Mouse (Mus musculus): ENCODE measurements around the gene Omt2b.

The Omt2b gene

DNA sequence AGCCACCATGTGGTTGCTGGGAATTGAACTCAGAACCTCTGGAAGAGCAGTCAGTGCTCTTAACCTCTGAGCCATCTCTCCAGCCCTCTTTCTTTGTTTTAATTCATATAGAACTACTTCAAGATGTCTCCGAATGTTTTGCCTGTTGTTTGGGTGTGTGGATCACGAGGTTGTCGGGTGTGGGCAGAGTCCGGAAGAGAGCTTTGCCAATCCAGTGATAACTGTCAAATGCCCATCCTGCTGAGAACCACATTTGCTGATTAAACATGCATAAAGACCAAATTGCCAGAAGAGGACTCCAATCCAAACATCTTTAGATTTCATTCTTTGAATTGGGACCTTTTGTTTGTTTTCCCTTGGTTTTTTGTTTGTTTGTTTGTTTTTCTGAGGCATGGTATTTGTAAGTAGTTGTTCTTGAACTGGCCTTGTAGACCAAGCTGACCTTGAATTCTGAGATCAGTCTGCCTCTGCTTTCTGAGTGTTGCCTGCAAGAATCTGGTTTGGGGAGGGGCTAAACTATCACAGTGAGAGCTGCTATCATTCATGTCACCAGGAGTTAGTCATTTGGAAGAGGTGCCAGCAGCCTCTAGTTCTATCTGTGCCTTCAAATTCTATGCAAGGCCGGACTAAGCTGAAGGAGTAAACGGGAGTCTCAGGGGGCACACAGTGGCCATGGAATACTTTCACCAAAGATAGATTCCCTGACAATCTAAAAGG is 24.3 kb downstream of the Omt2b start:
- no peak for DNase-seq (ENCODE audit: low spot score)

DNA sequence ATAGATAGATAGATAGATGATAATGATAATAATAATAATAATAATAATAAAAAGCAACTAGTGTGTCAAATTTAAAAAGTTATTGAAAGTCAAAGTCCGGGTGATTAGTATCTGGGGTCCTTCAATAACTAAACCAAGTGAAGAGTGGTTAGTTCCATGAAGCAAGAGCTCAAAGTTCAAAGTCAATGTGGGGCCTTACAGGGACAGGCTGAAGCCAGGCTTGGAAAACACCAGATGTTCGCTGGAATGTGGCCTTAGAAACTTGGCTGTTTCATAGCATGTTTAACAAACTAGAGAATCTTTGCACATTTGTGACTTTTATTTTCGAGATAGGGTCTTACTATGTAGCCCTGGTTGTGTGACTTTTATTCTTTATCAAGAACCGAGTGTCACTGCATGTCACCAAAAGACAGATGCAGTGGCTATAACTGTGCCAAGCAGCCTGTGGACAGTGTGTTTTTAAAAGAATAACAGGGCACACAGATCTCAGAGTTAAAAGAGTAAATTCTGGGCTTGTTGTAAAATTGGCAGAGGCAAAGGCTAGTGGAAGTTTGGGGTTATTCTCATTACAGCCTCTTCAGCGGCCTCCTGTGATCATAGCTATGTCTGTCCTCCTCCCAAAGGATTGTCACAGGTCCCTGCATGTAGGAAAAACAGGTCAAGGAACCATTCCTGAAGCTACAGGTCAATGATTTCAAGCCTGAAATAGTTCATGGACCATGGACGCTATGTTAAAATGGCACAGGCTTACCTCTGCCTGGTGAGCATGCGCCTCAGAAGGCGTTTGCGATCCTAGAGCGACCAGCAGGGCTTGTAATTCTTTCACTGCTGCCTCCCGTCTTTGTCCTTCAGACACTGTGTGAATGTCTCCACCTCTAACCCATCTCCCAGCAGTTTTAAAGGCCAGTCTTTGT is 27.5 kb downstream of the Omt2b start:
- no peak for DNase-seq (ENCODE audit: low spot score)

DNA sequence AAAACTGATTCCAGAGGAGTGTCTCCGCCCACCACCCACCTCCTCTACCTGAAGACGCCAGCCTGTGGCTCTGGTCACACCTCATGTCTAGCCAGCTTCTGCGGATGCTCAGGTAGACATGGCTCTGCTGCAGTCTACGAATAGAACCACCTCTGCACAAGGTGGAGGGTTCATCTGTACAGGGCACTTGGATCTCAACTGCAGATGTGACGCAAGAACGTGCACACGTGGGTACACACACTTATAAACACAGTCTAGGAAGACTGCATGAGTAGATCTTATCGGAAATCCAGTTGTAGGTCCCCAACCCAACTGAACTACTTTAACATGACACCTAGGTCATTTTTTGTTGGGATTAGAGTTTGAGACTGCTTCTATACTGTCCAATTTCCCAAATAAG is 28.2 kb downstream of the Omt2b start, which contains the start of gene Gsta2:
Gsta2 (minus strand) TSS at position 178 of the 400 bp plus-strand sequence.
- DNase-seq (ENCODE audit: low spot score): no peak

DNA sequence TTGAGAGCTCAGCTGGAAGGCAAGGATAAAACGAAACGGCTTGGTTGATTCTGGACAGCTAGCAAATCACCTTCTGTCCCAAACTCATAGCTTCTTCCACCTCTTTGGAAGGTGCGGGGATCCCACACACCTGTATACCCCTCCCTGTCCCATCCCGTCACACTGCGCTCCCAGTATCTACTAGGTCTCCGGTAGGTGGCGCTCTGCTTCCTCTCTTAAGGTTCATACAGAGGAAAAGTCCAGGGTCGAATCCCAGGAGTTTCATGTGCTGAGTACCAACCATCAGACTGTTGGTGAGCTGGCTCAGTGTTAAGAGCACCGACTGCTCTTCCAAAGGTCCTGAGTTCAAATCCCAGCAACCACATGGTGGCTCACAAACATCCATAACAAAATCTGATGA is 30.7 kb downstream of the Omt2b start:
- peak; percentile 70 for DNase-seq (ENCODE audit: low spot score)

DNA sequence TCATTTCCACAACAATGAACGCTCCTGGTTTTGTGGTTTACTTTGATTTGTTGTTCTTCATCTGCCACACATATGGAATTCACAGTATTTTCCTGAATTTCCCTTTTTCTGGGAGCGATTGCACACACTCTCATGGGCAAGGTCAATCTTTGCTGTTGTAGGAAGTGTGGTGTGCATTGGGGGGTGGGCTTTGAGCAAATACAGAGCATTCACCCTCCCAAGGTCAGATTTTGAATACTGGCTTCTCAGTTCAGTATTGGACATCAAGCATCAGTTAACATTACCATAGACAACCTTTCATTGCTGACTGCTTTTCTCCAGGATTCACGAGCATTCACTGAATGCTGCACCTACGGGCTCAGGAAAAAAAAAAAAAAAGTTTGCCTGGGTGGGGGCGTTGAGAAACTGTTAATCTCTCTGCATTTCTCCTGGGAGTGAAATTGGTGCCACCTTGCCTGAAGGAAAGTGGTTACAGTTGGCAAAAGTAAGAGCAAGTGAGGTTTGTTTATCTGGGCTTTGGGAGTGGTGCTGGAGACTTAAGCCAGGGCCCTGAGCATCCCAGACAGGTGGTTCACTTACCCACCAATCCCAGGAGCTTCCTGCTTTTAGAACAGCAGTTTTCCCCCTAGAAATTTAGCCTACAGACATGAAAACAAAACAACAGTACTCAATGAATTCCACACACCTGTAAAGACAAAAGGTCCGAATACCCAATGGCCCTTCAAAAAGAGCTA is 32.5 kb downstream of the Omt2b start:
- DNase-seq (ENCODE audit: low spot score): no peak

DNA sequence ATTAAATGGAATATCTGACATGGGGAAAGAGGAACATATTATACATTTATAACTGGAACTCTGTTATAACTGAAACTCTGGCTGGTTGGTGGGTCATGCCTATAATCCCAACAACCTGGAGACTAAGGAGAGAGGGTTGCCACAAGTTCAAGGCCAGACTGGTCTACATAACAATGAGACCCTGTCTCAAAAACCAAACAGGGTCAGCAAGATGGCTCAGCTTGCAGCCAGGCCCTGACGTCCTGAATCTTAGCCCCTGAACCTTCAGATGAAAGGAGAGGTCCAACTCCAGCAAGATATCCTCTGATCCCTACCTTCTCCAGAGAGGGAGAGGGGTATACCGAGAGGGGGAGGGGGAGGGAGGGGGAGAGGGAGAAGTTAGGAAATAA is 33.1 kb downstream of the Omt2b start:
- no peak for DNase-seq (ENCODE audit: low spot score)

DNA sequence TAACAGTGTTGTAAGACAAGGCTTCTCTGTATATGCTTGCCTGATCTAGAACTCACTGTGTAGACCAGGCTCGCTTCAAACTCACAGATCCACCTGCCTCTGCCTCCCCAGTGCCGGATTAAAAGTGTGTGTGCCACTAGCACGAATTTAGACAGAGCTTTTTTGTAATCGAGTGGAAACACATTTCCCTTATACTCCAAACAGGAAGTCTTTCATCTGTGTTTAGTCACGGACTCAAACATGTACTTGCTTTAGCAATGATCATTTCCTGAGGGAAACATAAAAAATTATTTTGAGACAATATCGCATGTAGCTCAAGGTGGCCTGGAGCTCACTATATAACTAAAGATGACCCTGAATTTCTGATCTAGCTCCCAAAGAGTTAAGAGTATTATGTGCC is 36.0 kb downstream of the Omt2b start:
- no peak for DNase-seq (ENCODE audit: low spot score)

DNA sequence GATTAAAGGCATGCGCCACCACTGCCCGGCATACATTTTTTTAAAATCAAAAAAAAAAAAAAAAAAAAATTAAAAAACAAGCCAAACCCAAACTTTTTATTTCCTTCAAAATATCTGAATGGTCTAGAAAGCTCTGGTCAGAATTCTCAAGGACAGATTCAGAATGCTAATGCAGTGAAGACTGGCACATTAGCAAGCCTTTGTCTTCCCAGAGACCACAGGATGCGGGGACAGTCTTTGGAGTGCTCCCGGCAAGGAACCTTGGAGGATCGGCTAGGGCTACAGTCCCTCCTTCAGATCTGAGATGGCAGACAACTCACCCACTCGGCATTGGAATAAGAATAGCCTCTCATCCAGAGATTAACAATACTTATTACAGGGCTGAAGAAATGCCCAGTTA is 37.3 kb downstream of the Omt2b start:
- DNase-seq (ENCODE audit: low spot score): no peak

DNA sequence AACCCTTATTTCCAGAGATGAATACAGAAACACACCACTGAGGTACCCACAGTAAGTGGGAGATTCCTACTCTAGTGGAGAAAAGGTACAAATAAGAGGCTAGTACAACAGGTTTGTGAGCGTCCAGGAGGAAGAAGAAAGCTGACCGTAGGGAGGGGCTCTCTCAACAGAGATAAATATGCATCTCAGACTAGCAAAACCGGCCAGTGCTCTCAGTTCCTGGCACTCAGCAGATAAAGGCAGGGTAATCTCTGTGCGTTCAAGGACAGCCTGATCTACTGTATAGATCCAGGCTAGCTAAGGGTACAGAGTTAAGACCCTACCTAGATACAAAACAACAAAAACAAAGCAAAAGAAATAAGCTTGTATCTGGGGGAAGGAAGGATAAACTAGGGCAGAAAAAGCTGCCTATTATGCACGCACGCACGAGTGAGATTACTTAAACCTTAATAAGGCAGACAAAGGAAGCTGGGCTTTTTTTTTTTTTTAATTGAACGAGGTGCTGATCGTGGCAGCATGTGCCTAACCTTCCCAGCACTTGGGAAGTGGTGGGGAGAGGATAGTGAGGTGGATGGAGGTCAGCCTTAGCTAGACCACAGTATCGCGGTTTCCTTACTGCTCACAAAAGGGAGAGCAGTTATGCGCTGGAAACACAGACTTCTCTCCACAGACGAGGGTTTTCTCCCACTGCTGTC is 38.6 kb downstream of the Omt2b start:
- no peak for DNase-seq (ENCODE audit: low spot score)

DNA sequence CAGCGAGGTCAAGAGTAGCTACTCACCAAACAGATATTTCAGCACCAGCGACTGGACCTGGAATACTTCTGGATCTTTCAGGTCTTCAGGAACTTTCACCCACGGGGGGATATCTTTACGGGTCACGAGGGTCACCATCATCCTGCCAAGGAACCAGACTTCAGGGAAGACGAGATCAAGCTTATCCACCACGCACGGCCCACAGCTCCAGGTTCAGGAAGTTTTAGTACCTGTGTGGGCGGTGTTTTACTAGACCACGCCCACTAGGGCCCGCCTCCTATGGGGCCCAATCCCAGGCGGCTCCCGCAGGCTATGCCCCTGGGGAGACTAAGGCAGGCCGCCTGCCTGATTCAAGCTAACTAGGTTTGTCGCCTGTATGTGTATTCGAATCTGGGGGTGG is 40.6 kb downstream of the Omt2b start, which contains the start of gene Dppa5a:
Dppa5a (minus strand) TSS at position 219 of the 400 bp plus-strand sequence.
- peak; percentile 59 for DNase-seq (ENCODE audit: low spot score)

DNA sequence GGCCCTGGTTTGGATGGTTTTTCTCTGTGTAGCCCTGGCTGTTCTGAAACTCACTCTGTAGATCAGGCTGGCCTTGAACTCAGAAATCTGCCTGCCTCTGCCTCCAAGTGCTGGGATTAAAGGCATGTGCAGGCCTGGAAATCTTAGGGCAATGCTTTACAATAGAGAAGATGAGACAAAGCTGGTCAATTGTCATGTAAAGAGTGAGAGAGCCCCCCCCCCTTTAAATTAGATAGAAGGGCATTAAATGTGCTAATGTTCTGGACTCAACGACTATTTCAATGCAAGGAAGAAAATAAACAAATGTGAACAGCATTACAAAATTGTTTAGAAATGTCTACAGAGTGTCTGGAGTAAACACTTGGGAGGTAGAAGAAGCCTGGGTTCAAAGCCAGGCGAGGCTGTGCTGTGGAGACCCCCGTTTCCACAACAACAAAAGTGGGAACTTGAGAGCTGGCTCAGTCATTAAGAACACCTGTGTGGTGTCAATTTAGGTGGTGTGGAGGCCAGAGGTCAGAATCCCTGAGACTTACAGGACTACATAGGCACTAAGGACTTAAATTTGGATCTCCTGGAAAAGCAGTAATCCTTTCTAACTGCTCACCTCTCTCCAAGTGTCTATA is 41.4 kb downstream of the Omt2b start:
- DNase-seq (ENCODE audit: low spot score): no peak

DNA sequence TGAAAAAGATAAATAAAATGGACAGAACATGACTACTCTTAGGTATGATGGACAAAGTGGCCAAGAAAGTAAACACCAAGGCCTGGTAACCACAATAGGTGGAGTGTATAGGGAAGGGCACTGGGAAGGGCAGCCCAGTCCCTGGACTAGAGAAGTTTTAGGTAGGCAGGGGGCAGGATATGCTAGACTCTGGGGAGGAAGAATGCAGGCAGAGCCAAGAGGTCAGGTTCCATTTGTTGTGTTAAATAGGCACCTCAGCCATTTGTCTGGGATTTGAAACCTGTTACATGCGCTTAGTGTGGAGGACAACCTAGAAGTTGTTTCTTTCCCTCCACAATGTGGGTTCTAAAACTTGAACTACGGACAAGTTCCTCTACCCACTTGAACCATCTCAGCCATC is 42.0 kb downstream of the Omt2b start:
- no peak for DNase-seq (ENCODE audit: low spot score)

DNA sequence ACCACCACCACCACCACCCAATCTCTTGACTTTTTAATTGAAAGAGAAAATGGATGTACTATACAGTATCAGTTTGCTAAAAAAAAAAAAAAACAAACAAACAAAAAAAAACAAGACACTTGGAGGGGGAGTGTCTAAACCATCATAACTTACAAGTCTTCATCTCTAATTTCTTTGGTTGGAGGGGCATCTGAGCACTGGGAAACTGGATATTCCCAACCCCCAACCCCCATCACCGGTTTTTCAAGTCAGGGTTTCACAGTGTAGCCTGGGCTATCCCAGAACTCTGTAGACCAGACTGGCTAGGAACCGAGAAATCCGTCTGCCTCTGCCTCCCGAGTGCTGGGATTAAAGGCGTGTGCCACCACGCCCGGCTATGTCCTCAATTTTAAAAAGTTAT is 42.4 kb downstream of the Omt2b start:
- no peak for DNase-seq (ENCODE audit: low spot score)

DNA sequence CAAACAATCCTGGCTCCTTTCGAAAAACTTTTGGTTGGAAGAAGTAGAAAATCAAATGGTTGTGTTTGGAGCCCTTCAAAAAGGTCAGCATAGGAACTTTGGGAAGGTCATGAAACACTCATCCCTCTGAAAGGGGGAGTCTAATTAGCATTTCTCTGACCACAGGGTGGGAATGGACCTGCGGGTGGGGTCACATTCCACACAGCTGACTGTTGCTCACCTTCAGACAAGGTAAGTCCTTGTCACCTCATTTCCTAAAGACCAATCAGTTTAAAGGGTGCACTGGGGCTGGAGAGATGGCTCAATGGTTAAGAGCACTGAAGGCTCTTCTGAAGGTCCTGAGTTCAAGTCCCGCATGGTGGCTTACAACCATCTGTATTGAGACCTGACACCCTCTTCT is 44.1 kb downstream of the Omt2b start:
- DNase-seq (ENCODE audit: low spot score): no peak

DNA sequence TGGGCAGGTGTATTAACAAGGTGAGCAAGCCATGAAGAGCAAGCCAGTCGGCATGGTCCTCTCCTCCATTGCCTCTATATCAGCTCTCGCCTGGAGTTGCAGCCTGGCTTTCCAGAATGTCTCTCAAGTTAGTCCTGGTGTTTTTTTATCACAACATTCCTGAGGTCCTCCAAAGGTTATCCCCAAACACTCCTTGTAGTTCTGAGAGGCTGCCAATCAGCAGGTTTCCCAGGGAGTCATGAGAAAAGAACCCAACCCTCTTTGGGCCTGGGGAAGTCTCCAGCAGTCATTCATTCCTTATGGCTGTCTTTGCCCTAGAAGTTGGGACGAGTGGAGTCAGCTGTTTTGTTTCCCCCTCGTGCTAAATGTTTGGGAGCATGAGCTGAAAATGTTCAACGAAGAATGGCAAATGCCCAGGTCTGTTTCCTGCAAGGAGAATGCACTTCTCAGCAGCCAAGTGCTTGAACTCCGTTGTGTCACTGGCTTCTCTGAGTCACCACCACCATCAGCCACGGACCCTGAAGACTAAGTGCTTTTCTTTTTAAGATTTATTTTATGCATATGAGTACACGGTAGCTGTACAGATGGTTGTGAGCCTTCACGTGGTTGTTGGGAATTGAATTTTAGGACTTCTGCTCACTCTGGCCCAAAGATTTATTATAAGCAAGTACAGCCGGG is 45.6 kb downstream of the Omt2b start:
- DNase-seq (ENCODE audit: low spot score): no peak

DNA sequence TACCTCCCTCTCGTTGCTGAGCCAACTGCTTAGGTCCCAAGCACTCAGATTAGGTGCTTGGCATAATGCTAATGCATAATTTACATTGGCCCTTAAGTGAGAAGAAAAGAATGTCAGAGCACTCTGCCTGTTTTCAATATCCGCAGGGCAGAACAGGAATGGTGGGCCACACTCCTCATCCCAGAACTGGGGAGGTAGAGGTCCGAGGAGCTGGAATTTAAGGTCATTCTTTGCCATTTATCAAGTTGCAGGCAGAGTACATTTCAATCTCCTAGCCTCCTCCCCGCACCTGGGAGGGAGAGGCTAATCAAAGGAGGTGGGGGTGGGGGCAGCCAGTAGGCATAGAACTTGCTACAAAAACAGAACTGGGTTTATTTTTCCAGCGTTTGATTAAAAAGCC is 47.0 kb downstream of the Omt2b start:
- no peak for DNase-seq (ENCODE audit: low spot score)

DNA sequence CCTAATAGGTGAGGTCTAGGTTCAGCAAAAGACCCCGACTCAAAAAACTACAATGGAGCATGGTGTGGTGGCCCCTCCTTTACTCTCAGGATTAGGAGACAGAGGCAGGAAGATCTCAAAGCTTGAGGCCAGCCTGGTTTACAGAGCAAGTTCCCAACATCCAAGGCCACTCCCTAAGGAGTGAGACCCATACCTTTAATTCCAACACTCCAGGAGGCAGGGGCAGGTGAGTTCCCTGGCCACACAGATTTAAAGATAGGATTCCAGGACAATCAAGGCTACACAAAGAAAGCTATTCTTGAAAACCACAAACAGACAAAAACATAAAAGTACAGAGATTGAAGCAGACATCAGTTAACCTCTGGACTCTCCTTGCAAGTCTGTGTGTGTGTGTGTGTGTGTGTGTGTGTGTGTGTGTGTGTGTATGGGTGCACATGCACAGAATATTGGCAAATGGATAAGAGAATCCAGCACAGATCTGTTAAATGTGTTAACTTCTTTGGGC is 47.5 kb downstream of the Omt2b start:
- DNase-seq (ENCODE audit: low spot score): no peak

DNA sequence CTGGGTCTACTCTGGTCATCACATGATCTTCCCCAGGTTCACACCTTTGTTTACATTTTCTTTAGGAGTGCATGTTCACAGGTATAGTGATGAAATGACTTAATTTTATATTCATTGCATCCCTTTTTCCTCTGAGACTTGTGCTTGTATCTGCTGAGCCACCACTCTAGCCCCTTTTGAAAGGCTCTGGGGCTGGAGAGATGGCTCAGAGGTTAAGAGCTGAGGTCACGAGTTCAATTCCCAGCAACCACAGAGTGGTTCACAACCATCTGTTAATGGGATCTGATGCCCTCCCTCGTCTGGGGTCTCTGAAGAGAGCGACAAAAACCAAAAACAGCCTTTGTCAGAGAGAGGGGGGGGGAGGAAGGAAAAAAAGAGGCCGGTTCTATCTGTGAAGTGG is 48.1 kb downstream of the Omt2b start:
- no peak for DNase-seq (ENCODE audit: low spot score)

DNA sequence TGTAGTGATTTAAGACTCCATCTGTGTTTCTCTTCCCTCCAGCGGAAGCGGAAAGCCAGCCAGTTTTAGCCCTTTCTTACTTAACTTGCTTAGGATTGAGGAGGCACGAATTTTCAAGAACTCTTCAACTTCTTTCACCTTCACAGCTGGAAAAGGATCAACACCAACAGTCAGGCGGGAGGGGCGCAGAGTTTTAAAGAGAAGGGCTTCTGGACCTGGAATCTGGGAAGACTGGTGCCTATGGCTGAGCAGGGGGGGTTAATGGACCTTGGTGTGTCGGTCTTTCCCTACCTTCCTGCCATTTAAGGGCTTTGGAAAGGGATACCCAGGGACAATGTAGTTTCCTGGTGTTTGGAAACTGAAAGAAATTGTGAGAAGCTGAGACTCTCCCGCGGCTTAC is 50.2 kb downstream of the Omt2b start:
- DNase-seq (ENCODE audit: low spot score): no peak

DNA sequence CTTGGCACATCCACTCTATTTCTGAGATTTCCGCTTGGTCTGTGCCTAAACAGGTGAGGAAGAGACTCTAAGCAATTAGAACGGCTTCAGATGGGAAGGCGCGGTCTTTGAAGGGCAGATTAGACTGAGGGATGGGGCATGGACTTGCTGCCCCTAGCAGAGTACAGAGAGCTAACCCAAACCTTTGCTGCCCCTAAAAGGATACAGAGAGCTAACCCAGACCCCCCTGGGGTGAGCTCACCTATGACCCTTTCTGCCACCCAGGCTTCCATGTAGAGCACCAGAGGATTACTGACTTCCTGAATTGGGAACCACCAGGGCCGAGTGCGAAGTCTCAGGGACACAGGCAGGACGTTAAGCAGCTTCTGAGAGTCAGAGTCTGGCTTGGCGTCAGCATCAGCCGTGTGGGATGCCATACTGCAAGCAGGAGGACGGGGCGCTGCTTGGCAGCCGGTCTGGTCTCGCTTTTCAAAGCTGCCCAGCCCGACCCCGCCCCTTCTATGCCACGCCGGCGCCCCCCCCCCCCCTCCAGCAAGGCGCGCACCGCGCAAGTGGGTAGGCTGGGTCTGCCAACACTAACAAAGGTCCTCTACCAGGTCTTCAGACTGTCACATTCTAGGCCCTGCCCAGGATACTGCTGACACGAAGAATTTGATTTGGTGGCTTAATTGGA is 50.9 kb downstream of the Omt2b start, which contains the start of gene Ooep:
Ooep (minus strand) TSS at position 613 of the 673 bp plus-strand sequence.
- DNase-seq (ENCODE audit: low spot score): no peak
